Mouse (Mus musculus): ENCODE measurements around the gene Spock1. TPM values are rescaled to one million over a fixed set of nuclear protein-coding genes. Genes with fewer than 3 reads are reported as not detected.

Gene Spock1
- polyA plus RNA-seq, 1 experiment from 2014 or later: 69.4 TPM

DNA sequence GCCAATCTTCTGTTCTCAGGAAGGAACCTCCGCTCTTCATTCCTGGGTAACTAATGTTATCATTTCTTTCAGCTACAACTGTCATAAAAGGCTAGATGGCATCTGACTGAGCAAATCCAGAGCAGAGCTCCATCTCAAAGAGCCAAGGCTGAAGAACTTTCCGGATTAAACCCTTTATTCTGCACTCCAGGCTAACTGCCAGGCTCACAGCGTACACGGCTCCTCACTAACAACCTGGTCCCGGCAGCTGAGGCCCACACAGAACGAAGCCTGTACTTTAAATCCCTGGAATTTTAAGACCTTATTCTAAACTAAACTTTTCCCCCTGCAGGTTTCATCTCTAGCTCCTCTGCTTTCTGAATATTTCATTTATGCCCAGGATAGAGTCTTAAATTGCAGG lies 166.9 kb downstream of the Spock1 start:
- no peak for ATAC-seq (ENCODE audit: low FRiP score)

DNA sequence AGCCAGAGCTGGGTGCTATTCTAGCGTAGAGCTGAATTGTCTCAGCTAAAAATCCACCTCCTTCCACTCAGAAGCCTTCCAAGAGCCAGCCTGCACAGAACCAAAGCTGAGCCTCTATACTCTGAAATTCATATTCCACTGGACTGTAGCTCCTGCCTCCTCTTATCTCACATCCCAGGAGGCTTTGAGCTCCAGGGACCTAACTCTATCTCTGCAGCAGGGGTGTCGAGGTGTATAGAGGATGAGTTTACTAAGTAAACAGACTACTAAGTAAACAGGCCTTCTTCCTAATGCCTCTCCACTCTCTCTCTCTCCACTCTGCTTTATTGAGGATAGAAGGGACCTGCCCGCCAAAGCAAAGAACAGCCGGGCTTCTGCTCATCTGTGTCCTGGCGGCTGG lies 167.7 kb downstream of the Spock1 start:
- ATAC-seq (ENCODE audit: low FRiP score): no peak
- WGBS: 63% methylated on average over 5 of the region's 5 CpGs
- Histone ChIP-seq H3K27ac (0 out of 2 replicates have a peak overlapping the region, but pooled peaks have one; percentile 44), H3K4me1 (replicated peaks) (peaks cover 49% of the 10 kb centered on the region), H3K4me2 (no peak overlapping the region), H3K9me3 (no peaks in the 10 kb centered on the region), H3K36me3 (no peaks in the 10 kb centered on the region), H3K4me3 (no peak overlapping the region), H3K27me3 (no peaks in the 10 kb centered on the region), H3K9ac (no peak overlapping the region)

More for the DNA sequence above, 166.9 kb downstream of the Spock1 start:
- H3K9ac ChIP-seq: no peak overlapping the region
- H3K9me3 ChIP-seq: no peaks in the 10 kb centered on the region
- no peak overlapping the region for H3K4me2 ChIP-seq
- no peaks in the 10 kb centered on the region for H3K27me3 ChIP-seq
- H3K36me3 ChIP-seq: no peaks in the 10 kb centered on the region
- WGBS: 82% methylated on average over 6 of the region's 6 CpGs
- no peak overlapping the region for H3K4me3 ChIP-seq
- no peak overlapping the region for H3K27ac ChIP-seq
- H3K4me1 ChIP-seq (replicated peaks): peaks cover 42% of the 10 kb centered on the region

DNA sequence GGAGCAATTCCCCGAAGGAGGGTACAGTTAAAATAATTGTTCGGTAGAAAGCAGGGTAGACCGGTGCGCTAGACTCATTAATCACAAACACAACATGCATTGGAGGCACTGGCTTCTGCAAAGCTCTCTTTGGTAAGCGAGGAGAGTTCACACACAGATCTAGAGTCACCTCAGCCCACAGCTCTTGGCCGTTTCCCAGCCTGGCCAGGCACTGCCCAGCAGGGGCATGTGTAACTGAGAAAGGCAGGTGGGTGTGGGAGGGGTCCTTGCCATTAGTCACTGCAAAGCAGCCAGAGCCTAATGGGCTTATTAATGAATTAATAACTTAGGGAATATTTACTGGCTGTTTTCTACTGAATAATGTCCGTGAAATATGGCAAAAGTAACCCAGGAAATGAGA lies 172.1 kb downstream of the Spock1 start:
- no peaks in the 10 kb centered on the region for H3K36me3 ChIP-seq
- H3K4me3 ChIP-seq: no peak overlapping the region
- no peaks in the 10 kb centered on the region for H3K27me3 ChIP-seq
- H3K4me2 ChIP-seq: no peak overlapping the region
- peak overlapping the region; percentile 73 for H3K27ac ChIP-seq
- no peaks in the 10 kb centered on the region for H3K9me3 ChIP-seq
- 0 out of 2 replicates have a peak, but pooled peaks have one; percentile 19 for ATAC-seq (ENCODE audit: low FRiP score)
- H3K9ac ChIP-seq: no peak overlapping the region
- WGBS: 47% methylated on average over 7 of the region's 7 CpGs
- H3K4me1 ChIP-seq (replicated peaks): peaks cover 46% of the 10 kb centered on the region

DNA sequence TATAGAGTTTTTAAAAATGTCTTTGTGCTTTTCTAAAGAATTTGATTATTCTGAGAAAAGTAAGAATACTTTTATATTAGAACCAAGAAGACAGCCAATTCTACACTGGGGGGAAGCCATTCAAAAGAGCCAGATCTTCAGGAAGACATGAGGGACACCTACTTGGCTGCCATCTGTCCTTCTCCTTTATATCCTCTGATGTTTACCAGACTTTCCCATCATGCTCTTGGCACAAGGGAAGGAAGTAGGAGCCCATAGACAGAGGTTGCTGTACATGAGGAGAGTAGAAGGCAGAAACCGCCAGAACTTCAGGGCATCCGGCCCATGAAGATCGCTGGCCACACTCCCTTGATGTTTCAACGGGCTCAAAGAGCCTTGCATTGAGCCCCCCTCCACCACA lies 173.6 kb downstream of the Spock1 start:
- Histone ChIP-seq H3K4me1 (replicated peaks) (peaks cover 32% of the 10 kb centered on the region), H3K4me2 (no peak overlapping the region), H3K4me3 (no peak overlapping the region), H3K27me3 (no peaks in the 10 kb centered on the region), H3K9me3 (no peaks in the 10 kb centered on the region), H3K9ac (no peak overlapping the region), H3K27ac (no peak overlapping the region), H3K36me3 (no peaks in the 10 kb centered on the region)
- whole genome bisulfite sequencing: 88% methylated on average over 4 of the region's 4 CpGs
- ATAC-seq (ENCODE audit: low FRiP score): no peak

DNA sequence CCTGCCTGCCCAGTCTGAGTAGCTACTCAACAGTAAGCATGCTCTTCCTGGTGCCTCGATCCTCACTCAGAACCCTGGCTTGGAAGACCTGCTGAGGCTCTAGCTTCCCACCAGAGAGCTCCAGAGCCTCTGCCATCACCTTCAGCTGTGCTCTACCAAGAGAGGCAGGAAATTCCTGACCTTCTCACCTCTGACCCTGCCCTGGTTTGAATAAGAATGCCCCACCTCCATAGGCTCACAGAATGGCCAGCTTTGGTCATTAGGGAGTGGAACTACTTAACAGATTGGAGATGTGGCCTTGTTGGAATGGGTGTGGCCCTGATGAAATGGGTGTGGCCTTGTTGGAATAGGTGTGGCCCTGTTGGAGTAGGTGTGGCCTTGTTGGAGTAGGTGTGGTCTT lies 174.6 kb downstream of the Spock1 start:
- Histone ChIP-seq H3K9me3 (no peaks in the 10 kb centered on the region), H3K27ac (peak overlapping the region; percentile 73), H3K9ac (no peak overlapping the region), H3K4me1 (replicated peaks) (peaks cover 32% of the 10 kb centered on the region), H3K4me2 (no peak overlapping the region), H3K36me3 (no peaks in the 10 kb centered on the region), H3K27me3 (no peaks in the 10 kb centered on the region), H3K4me3 (no peak overlapping the region)
- whole genome bisulfite sequencing: 96% methylated on average over 1 of the region's 1 CpGs
- ATAC-seq (ENCODE audit: low FRiP score): no peak

DNA sequence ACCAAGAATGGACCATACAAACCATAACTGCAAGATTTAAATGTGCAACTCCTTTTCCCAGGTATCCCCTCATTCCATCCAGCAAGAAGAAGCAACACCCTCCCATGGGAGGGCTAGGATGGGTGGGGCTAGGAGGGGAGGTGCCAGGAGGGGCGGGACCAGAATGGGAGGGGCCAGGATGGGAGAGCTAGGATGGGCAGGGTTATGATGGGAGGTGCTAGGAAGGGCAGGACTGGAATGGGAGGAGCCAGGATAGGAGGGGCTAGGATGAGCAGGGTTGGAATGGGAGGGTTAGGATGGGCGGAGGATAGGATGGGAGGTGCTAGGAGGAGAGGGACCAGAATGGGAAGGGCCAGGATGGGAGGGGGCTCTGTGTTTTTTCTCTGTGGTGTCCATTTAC lies 175.9 kb downstream of the Spock1 start:
- Histone ChIP-seq H3K27ac (no peak overlapping the region), H3K4me2 (no peak overlapping the region), H3K36me3 (no peaks in the 10 kb centered on the region), H3K4me1 (replicated peaks) (peaks cover 27% of the 10 kb centered on the region), H3K9me3 (no peaks in the 10 kb centered on the region), H3K4me3 (no peak overlapping the region), H3K27me3 (no peaks in the 10 kb centered on the region), H3K9ac (no peak overlapping the region)
- 0 out of 2 replicates have a peak, but pooled peaks have one; percentile 28 for ATAC-seq (ENCODE audit: low FRiP score)
- WGBS: 52% methylated on average over 2 of the region's 2 CpGs

DNA sequence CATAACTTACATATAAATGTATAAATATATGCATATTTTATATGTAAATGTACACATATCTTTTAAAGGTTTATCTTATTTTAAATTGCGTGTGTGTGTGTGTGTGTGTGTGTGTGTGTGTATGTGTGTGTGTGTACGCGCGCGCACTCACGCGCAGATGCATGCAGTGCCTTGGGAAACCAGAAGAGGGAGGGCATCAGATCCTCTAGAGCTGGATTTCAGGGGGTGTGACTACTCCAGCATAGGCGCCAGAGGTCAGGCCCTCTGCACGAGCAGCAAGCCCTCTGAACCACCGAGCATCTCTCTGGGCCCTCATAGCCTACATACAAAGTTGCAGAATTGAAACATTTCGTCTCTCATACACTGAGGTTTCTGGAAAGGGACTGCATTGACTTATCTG lies 180.4 kb downstream of the Spock1 start:
- no peak overlapping the region for H3K4me2 ChIP-seq
- no peak overlapping the region for H3K9ac ChIP-seq
- H3K36me3 ChIP-seq: no peaks in the 10 kb centered on the region
- WGBS: 92% methylated on average over 11 of the region's 11 CpGs
- no peaks in the 10 kb centered on the region for H3K27me3 ChIP-seq
- no peak for ATAC-seq (ENCODE audit: low FRiP score)
- peaks cover 10% of the 10 kb centered on the region for H3K4me1 ChIP-seq (replicated peaks)
- no peak overlapping the region for H3K27ac ChIP-seq
- H3K9me3 ChIP-seq: no peaks in the 10 kb centered on the region
- no peak overlapping the region for H3K4me3 ChIP-seq

DNA sequence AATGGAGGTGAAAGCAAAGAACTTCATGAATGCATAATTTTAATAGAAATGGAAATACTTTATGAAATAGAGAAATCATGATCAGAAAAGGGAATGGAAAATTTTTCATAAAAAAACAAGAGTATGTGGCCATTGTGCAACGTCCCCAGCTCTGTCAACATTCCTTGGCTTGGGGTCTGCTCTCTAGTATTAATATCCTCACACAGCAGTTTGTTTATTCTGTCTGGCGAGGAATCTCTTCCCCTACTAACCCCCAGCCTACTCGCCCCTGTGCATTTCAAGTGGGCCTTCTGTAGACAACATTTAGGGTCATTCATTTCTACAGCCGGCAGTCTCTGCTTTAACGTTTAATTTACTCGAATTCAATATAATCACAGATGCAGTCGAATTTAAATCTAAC lies 181.5 kb downstream of the Spock1 start:
- H3K4me2 ChIP-seq: no peak overlapping the region
- no peak overlapping the region for H3K27ac ChIP-seq
- no peaks in the 10 kb centered on the region for H3K36me3 ChIP-seq
- ATAC-seq (ENCODE audit: low FRiP score): no peak
- no peaks in the 10 kb centered on the region for H3K27me3 ChIP-seq
- H3K4me1 ChIP-seq (replicated peaks): peaks cover 20% of the 10 kb centered on the region
- H3K9me3 ChIP-seq: no peaks in the 10 kb centered on the region
- WGBS: 92% methylated on average over 7 of the region's 7 CpGs
- H3K4me3 ChIP-seq: no peak overlapping the region
- no peak overlapping the region for H3K9ac ChIP-seq

DNA sequence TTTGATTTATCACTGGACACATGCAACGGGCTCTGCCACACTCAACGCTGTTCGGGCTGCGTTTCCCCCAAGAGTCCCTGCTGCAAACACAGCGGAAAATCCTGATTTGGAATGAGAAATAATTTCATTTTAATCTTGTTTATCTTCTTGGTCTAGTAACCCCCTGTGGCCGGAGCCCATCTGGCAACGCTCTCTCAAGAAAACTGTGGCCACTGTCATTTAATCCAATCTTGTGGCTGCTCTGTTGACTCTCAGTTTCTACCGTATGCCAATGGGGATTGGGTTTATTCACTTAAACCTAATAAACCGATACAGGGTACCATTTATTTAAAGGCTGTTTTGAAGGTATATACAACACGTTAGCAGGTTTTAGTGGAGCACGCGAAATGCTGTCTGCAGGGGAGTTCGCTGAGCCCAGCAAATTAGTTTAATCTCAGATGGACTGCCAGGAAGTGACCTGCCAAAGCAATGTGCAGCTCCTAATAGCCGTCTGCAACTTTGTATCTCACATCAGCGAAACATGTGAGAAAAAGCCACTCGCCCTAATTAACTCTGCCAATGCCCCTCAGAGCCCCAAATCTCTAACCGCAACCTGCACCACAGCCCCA lies 185.7 kb downstream of the Spock1 start:
- peaks cover 39% of the 10 kb centered on the region for H3K4me1 ChIP-seq (replicated peaks)
- WGBS: 52% methylated on average over 17 of the region's 17 CpGs
- H3K4me2 ChIP-seq: peak overlapping the region; percentile 8; the same call in 1 of the 2 replicates

DNA sequence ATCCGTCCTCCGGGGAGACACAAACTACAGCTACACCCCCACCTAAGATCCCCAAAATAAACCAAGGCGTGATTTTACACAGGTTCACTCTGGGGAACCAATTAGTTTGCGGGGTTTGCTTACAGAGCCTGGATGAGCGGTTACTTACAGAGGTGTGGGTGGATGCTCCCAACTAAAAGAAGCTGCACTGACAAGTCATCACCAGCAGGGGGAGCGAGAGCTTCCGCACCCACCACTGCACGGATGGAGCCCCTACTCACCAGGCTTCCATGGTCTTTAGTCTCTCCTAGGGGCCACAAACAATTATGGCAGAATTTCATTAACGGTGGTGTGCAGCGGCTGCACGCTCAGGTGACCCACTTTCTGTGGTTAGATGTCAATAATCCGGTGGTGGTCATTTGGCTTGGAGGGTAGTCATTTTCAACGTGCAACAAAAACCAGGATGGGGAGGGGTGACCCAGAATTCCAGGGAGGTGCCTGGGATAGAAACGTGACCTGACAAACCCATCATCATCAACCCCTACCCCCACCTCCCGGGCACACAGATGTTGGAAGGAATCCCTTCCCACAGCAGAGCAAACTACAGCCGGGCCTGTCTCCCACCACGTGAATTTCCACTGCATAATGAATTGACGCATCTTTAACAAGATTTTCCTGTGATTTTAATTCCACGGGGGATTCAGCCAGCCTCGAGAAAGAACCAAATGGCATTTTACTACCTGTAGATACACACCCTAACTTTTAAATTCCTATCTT lies 186.4 kb downstream of the Spock1 start:
- ATAC-seq (ENCODE audit: low FRiP score): peak; percentile 53; the same call in 1 of the 2 replicates
- no peaks in the 10 kb centered on the region for H3K9me3 ChIP-seq
- H3K4me1 ChIP-seq (replicated peaks): peaks cover 43% of the 10 kb centered on the region
- peak overlapping the region; percentile 52 for H3K27ac ChIP-seq
- H3K9ac ChIP-seq: no peak overlapping the region
- no peaks in the 10 kb centered on the region for H3K36me3 ChIP-seq
- H3K4me2 ChIP-seq: no peak overlapping the region
- no peak overlapping the region for H3K4me3 ChIP-seq
- 48% methylated on average over 20 of the region's 20 CpGs for WGBS
- H3K27me3 ChIP-seq: no peaks in the 10 kb centered on the region

More for the DNA sequence above, 185.7 kb downstream of the Spock1 start:
- Histone ChIP-seq H3K4me3 (no peak overlapping the region), H3K9me3 (no peaks in the 10 kb centered on the region), H3K27me3 (no peaks in the 10 kb centered on the region), H3K9ac (no peak overlapping the region), H3K36me3 (no peaks in the 10 kb centered on the region), H3K27ac (peak overlapping the region; percentile 52; the same call in 1 of the 2 replicates)
- no peak for ATAC-seq (ENCODE audit: low FRiP score)

DNA sequence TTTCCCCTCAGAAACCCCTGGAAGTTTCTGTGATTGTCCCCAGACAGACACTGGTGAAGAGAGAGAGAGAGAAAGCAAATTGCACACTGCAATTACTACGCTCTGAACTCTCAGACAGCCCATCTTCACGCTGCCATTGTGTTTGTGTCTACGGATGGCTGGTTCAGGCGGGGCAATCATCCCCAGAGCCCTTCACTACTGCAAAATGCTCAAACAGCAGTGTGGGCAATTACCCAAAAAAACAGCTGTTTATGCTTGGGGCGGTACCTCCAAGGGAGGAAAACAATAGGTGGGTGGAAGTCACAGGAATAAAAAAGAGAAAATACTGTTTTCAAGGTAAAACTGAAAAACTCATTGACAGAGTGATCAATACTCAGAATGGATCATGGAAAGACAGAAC lies 190.0 kb downstream of the Spock1 start:
- peaks cover 37% of the 10 kb centered on the region for H3K4me1 ChIP-seq (replicated peaks)
- no peak for ATAC-seq (ENCODE audit: low FRiP score)
- no peak overlapping the region for H3K4me2 ChIP-seq
- H3K9ac ChIP-seq: no peak overlapping the region
- no peaks in the 10 kb centered on the region for H3K36me3 ChIP-seq
- no peaks in the 10 kb centered on the region for H3K27me3 ChIP-seq
- no peak overlapping the region for H3K4me3 ChIP-seq
- H3K9me3 ChIP-seq: 0 out of 2 replicates have a peak, but pooled peaks cover 3% of the 10 kb centered on the region
- peak overlapping the region; percentile 56; the same call in 1 of the 2 replicates for H3K27ac ChIP-seq
- 17% methylated on average over 5 of the region's 5 CpGs for WGBS

DNA sequence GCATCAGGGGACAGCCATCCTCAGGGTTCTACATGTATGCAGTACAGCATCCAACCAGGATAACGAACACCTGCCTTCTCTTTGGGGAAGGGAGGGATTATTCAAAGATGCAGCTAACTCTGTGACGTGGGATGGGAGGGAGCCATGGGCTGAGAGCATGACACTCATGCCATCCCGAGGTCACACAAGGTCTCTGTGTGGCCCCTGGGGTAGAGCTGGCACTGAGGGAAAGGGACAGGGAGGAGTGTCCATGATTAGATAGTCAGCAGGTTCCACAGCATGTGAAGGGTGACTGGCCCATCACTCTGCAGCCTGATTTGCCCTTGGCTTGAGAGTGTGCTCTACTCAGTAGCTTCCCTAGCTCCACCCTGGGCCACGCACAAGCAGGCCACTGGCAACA lies 195.2 kb downstream of the Spock1 start:
- Histone ChIP-seq H3K27ac (no peak overlapping the region), H3K27me3 (no peaks in the 10 kb centered on the region), H3K9me3 (0 out of 2 replicates have a peak, but pooled peaks cover 3% of the 10 kb centered on the region), H3K4me1 (replicated peaks) (peaks cover 18% of the 10 kb centered on the region), H3K36me3 (no peaks in the 10 kb centered on the region), H3K4me3 (no peak overlapping the region), H3K4me2 (no peak overlapping the region), H3K9ac (no peak overlapping the region)
- WGBS: 90% methylated on average over 4 of the region's 4 CpGs
- ATAC-seq (ENCODE audit: low FRiP score): no peak

DNA sequence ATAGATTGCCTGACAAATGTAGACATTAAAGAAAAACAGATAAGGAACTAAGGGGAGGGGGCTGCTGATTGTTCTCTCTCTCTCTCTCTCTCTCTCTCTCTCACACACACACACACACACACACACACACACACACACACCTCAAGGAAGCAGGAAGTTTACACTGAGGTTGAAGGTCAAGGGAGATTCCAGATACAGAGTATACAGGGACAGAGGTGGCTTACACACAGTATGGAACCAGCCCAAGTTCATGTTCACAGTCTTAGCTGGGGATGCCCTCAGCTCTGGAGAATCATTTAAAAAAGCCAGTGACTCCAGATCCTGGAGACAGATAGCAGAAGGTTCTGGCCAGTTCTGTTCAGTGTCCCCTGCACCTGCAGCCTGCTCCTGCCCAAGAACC lies 199.7 kb downstream of the Spock1 start:
- H3K27me3 ChIP-seq: no peaks in the 10 kb centered on the region
- H3K9ac ChIP-seq: no peak overlapping the region
- peaks cover 13% of the 10 kb centered on the region for H3K4me1 ChIP-seq (replicated peaks)
- H3K9me3 ChIP-seq: no peaks in the 10 kb centered on the region
- H3K4me3 ChIP-seq: no peak overlapping the region
- no peak for ATAC-seq (ENCODE audit: low FRiP score)
- H3K27ac ChIP-seq: no peak overlapping the region
- no peak overlapping the region for H3K4me2 ChIP-seq
- no peaks in the 10 kb centered on the region for H3K36me3 ChIP-seq
